Mouse (Mus musculus): ENCODE measurements around the gene Gm17428. TPM values are rescaled to one million over a fixed set of nuclear protein-coding genes. Genes with fewer than 3 reads are reported as not detected.
A peak's percentile ranks its signal among the peaks of the same experiment; 100 is the strongest.

Gm17428 gene
- polyA plus RNA-seq, 1 experiment from 2014 or later, result not detected

DNA sequence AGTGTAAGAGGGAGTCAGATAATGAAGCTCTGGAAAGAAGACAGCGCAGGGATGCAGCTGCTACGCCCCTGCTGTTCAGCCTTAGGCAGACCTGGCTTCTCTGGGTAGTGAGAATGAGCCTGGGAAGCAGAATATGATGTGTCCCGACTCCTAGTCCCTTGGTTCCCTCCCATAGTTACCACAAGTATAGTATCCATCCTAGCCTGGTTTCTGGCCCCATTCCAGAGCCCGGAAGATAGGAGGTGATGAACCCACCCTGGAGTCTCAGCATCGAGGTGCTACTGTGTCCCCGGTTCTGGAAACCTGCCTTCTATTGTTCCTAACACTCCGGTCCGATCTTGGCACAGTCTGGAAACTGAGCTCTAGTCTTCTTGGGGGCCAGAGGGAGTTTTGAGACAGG is 31.7 kb downstream of the Gm17428 start:
- H3K9me3 ChIP-seq, result 0 out of 2 replicates have a peak, but pooled peaks cover 3% of the 10 kb centered on the region
- H3K27me3 ChIP-seq (ENCODE audit: insufficient read depth, poor library complexity, severe bottlenecking), result no peaks in the 10 kb centered on the region
- H3K4me1 ChIP-seq (replicated peaks), result peaks cover 12% of the 10 kb centered on the region
- DNase-seq (ENCODE audit: low spot score), result no peak
- H3K27ac ChIP-seq, result no peak overlapping the region
- WGBS, result 82% methylated on average over 8 of the region's 8 CpGs
- no peak overlapping the region for H3K4me3 ChIP-seq
- H3K36me3 ChIP-seq, result no peaks in the 10 kb centered on the region

DNA sequence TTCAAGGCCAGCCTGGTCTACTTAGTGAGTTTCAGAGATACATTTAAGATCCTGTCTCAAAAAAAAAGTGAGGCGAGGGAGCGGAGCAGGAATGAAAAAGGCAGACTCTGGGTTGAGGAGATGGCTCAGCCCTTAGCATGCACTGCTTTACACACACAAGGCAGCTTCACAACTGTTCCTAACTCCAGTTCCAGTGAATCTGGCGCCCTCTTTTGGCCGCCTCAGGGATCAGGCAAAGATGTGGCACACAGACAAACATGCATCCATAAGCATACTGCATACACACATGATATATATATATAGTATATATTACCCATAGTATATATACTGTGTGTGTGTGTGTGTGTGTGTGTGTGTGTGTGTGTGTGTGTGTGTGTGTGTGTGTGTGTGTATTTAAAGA is 34.4 kb downstream of the Gm17428 start:
- no peak for DNase-seq (ENCODE audit: low spot score)
- Histone ChIP-seq H3K4me3 (no peak overlapping the region), H3K36me3 (no peaks in the 10 kb centered on the region), H3K9me3 (0 out of 2 replicates have a peak, but pooled peaks cover 3% of the 10 kb centered on the region), H3K4me1 (replicated peaks) (peaks cover 9% of the 10 kb centered on the region), H3K27me3 (ENCODE audit: insufficient read depth, poor library complexity, severe bottlenecking) (no peaks in the 10 kb centered on the region), H3K27ac (no peak overlapping the region)
- 61% methylated on average over 4 of the region's 4 CpGs for WGBS

DNA sequence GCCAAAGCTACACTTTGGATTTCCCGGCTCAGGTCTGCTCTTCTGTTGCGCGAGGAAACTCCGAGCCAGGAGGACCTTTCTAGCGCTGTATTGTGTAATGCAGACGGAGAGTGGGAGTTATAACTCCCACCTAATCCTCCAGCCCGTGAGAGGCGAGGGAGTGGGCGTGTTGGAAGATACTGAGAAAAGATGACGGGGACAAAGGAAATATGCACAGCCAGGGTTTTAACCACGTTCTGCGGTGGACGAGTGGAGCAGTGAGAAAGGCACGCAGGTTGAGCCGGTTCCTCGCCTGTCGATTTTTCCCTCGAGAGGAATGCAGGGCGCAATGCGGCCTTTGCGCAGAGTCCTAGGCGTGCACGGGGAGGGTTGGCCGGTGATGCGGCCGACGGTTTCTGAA is 37.9 kb downstream of the Gm17428 start:
- Histone ChIP-seq H3K27ac (peak overlapping the region; percentile 97), H3K36me3 (peaks cover 22% of the 10 kb centered on the region), H3K9me3 (0 out of 2 replicates have a peak, but pooled peaks cover 3% of the 10 kb centered on the region), H3K4me1 (replicated peaks) (peaks cover 12% of the 10 kb centered on the region), H3K27me3 (ENCODE audit: insufficient read depth, poor library complexity, severe bottlenecking) (no peaks in the 10 kb centered on the region), H3K4me3 (peak overlapping the region; percentile 85)
- WGBS, result under 1% methylated on average over 27 of the region's 27 CpGs
- no peak for DNase-seq (ENCODE audit: low spot score)

DNA sequence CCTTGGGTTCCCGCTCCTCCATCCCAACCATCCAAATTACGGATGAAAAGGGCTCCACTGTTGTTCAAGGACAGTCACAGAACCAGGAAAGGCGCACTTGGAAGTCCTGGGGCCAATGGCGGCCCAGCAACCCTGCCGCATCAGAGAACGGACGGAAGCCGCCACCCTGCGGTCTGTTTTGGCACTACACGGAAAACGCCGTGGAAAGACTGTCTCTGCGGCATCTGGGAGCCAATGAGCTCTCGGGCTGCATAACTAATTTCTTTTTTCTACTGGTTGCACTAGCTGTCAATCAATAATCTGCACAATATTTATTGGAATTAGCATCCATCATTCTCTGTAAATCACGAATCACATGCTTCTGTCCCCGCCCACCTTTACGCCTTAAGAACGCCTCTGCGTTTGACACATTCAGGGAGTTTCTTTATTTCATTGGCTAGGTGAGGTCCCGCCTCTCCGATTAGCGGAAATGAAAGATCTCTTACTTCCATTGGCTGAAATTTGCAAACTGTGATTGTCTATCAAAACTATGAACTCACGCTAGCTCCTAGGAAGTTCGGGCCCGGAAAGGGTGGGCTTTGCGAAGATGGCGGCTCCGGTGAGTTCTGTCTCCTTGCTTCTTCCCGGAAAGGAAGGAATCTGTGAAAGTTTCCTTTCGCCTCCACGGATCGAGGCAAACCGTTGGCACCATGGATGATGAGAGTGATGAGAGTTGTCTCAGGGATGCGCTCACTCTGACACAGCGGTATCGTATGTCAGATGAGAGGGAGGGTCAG is 38.4 kb downstream of the Gm17428 start, which contains the start of gene Ngdn:
Gene Ngdn, plus strand, starts transcription at position 464 of the 776 bp plus-strand sequence.
- Histone ChIP-seq H3K36me3 (peaks cover 22% of the 10 kb centered on the region), H3K27ac (peak within 1 kb of the TSS; percentile 97), H3K4me3 (peak within 1 kb of the TSS; percentile 85), H3K4me1 (replicated peaks) (peaks cover 12% of the 10 kb centered on the region), H3K9me3 (0 out of 2 replicates have a peak, but pooled peaks cover 3% of the 10 kb centered on the region), H3K27me3 (ENCODE audit: insufficient read depth, poor library complexity, severe bottlenecking) (no peaks in the 10 kb centered on the region)
- DNase-seq (ENCODE audit: low spot score), result peak; percentile 99
- WGBS, result under 1% methylated on average over 36 of the region's 36 CpGs

DNA sequence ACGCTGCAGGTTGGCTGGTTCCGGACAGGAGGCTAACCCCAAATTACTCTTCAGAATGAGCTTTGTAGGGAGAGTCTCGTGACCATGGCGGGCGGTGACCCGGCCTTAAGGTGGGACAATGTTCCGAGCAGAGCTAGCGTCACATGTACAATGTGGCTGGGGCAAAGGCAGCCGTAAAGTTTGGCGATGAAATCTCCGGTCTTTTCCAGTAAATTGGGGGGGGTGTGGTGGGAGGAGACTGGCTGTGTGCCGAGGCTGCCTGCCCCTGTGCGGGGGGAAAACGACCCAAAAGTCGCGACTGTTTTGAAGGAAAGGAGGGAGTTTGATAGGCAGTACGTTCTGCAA is 39.0 kb downstream of the Gm17428 start:
- Histone ChIP-seq H3K4me3 (peak overlapping the region; percentile 85), H3K36me3 (peaks cover 28% of the 10 kb centered on the region), H3K27me3 (ENCODE audit: insufficient read depth, poor library complexity, severe bottlenecking) (no peaks in the 10 kb centered on the region), H3K4me1 (replicated peaks) (peaks cover 12% of the 10 kb centered on the region), H3K27ac (peak overlapping the region; percentile 84), H3K9me3 (0 out of 2 replicates have a peak, but pooled peaks cover 3% of the 10 kb centered on the region)
- DNase-seq (ENCODE audit: low spot score), result no peak
- WGBS, result under 1% methylated on average over 17 of the region's 17 CpGs

DNA sequence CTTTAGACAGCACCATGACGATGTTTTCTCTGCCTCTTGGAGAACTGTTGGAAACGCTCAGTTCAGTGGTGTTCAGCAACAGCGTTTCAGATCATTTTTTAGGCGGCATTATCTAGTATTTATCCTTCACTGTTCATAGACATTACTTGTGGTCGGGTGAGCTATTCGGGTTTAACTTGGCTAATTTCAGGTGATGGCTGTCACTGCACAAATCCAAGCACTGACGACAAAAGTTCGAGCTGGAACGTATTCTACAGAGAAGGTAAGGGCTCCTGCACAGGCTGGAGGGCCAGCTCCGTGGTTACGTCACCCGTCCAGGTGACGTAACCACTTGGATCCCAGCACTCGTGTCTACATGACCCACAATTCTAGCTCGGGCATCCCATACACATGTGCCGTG is 40.1 kb downstream of the Gm17428 start:
- Histone ChIP-seq H3K9me3 (no peaks in the 10 kb centered on the region), H3K4me3 (no peak overlapping the region), H3K27me3 (ENCODE audit: insufficient read depth, poor library complexity, severe bottlenecking) (no peaks in the 10 kb centered on the region), H3K4me1 (replicated peaks) (peaks cover 12% of the 10 kb centered on the region), H3K27ac (no peak overlapping the region), H3K36me3 (peaks cover 39% of the 10 kb centered on the region)
- 90% methylated on average over 16 of the region's 16 CpGs for WGBS
- no peak for DNase-seq (ENCODE audit: low spot score)

DNA sequence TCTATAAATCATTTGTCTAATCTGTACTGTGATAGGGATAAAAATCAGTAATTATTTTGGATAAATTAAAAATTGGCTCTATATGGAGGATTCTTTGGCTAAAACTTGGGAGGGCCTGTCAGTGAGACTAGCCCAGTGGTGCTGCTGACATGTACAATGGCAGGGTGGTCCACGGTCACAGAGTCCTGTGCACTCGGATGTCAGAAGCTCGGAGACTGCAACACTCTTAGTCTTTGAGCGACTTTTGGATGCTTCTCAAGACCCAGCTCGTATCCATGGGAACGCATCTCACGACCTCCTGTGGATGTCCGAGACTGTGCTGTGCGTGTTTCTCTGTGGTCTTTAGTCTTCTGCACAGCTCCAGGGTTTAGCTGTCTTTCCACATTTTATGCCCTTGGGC is 43.7 kb downstream of the Gm17428 start:
- H3K27me3 ChIP-seq (ENCODE audit: insufficient read depth, poor library complexity, severe bottlenecking), result peaks cover 4% of the 10 kb centered on the region; the same call in 1 of the 2 replicates
- no peak for DNase-seq (ENCODE audit: low spot score)
- H3K4me1 ChIP-seq (replicated peaks), result peaks cover 7% of the 10 kb centered on the region
- 48% methylated on average over 9 of the region's 9 CpGs for WGBS
- H3K36me3 ChIP-seq, result peaks cover 72% of the 10 kb centered on the region
- no peak overlapping the region for H3K27ac ChIP-seq
- H3K4me3 ChIP-seq, result no peak overlapping the region
- no peaks in the 10 kb centered on the region for H3K9me3 ChIP-seq

DNA sequence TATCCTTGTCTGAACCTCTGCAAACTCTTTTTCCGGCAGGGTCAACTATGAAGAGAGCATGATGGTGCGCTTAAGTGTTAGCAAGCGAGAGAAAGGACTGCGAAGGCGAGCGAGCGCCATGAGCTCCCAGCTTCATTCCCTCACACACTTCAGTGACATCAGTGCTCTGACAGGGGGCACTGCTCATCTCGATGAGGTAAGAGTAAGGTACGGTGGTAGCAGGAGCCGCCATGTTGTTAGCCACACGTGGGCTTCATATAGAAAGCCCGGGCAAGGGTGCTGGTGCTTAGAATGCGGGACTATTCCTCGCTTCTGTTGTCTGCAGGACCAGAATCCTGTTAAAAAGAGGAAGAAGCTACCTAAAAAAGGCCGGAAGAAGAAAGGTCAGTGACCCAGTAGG is 46.3 kb downstream of the Gm17428 start:
- peaks cover 66% of the 10 kb centered on the region for H3K36me3 ChIP-seq
- H3K4me3 ChIP-seq, result no peak overlapping the region
- H3K9me3 ChIP-seq, result no peaks in the 10 kb centered on the region
- no peak for DNase-seq (ENCODE audit: low spot score)
- H3K27me3 ChIP-seq (ENCODE audit: insufficient read depth, poor library complexity, severe bottlenecking), result peaks cover 14% of the 10 kb centered on the region; the same call in 1 of the 2 replicates
- peaks cover 10% of the 10 kb centered on the region for H3K4me1 ChIP-seq (replicated peaks)
- H3K27ac ChIP-seq, result no peak overlapping the region
- WGBS, result 90% methylated on average over 15 of the region's 15 CpGs

DNA sequence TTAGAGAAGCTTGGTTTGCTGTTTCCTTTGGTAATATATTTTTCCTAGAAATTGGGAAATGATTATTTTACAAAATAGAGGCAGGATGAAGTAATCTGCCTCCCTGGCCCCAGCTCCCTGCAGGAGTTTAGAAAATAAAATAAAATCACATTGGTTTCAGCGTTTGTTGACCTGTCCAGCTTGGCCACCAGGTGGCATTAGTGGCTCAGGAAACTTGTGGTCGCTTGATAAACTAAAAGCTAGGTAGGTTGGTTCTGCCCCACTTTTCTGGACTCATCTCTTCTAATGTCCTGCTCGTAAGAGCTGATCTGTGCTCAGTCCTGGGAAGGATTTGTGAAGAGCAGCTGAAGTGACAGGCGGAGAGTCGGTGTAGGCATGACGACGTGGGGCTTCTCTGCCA is 47.5 kb downstream of the Gm17428 start:
- no peak overlapping the region for H3K27ac ChIP-seq
- no peak overlapping the region for H3K4me3 ChIP-seq
- H3K9me3 ChIP-seq, result no peaks in the 10 kb centered on the region
- peaks cover 22% of the 10 kb centered on the region for H3K4me1 ChIP-seq (replicated peaks)
- 68% methylated on average over 7 of the region's 7 CpGs for WGBS
- peaks cover 14% of the 10 kb centered on the region; the same call in 1 of the 2 replicates for H3K27me3 ChIP-seq (ENCODE audit: insufficient read depth, poor library complexity, severe bottlenecking)
- peak; percentile 47 for DNase-seq (ENCODE audit: low spot score)
- H3K36me3 ChIP-seq, result peaks cover 60% of the 10 kb centered on the region

DNA sequence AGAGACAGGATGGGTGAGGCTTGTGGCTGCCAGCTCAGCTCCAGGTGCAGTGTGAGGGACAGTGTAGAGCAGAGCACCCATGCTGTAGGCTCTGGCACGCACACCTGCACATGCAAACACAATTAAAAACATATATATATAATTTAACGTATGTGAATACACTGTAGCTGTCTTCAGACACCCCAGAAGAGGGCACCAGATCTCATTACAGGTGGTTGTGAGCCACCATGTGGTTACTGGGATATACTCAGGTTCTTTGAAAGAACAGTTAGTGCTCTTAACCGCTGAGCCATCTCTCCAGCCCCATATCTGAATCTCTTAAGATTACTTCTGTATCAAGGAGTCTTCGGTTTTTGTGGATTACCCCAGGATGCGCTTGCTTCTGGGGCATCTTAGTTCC is 48.8 kb downstream of the Gm17428 start:
- peaks cover 52% of the 10 kb centered on the region for H3K36me3 ChIP-seq
- peaks cover 29% of the 10 kb centered on the region for H3K4me1 ChIP-seq (replicated peaks)
- DNase-seq (ENCODE audit: low spot score), result no peak
- no peak overlapping the region for H3K4me3 ChIP-seq
- no peaks in the 10 kb centered on the region for H3K9me3 ChIP-seq
- H3K27ac ChIP-seq, result no peak overlapping the region
- WGBS, result 79% methylated on average over 5 of the region's 5 CpGs
- H3K27me3 ChIP-seq (ENCODE audit: insufficient read depth, poor library complexity, severe bottlenecking), result peaks cover 18% of the 10 kb centered on the region; the same call in 1 of the 2 replicates

MicroRNAs within 50 kb of the gene (microRNA counts, 519-probe panel; counts per million panel counts)
- 1,255 counts per million, percentile 77 among the panel's probes with 10 or more counts for microRNA mmu-miR-208a
- microRNA mmu-miR-208b, result 1,255 counts per million, percentile 77 among the panel's probes with 10 or more counts

Other genes starting within 250 kb of the Gm17428 start
- gene Slc7a8, start 195.0 kb upstream of the Gm17428 start, polyA plus RNA-seq (2016; fragmentation: Nextera tagmentation; extraction: Ambion mirVana), result 1.8 and 3.5 TPM in 2 replicates
- gene Rnf212b, start 162.8 kb upstream of the Gm17428 start, polyA plus RNA-seq (2016; fragmentation: Nextera tagmentation; extraction: Ambion mirVana), result not detected in 2 replicates
- gene Homez, start 106.0 kb upstream of the Gm17428 start, polyA plus RNA-seq (2016; fragmentation: Nextera tagmentation; extraction: Ambion mirVana), result 19.7 and 22.7 TPM in 2 replicates
- 0.38 and 0.44 TPM in 2 replicates for gene Ppp1r3e, start 99.4 kb upstream of the Gm17428 start, polyA plus RNA-seq (2016; fragmentation: Nextera tagmentation; extraction: Ambion mirVana)
- gene Bcl2l2, start 93.6 kb upstream of the Gm17428 start, polyA plus RNA-seq (2016; fragmentation: Nextera tagmentation; extraction: Ambion mirVana), result 2.2 and 3.0 TPM in 2 replicates
- gene Gm20521, start 93.5 kb upstream of the Gm17428 start, polyA plus RNA-seq (2016; fragmentation: Nextera tagmentation; extraction: Ambion mirVana), result 0.29 TPM in 1 of 2 replicates, not detected in the other
- 160 TPM in 2 replicates for gene Pabpn1, start 84.4 kb upstream of the Gm17428 start, polyA plus RNA-seq (2016; fragmentation: Nextera tagmentation; extraction: Ambion mirVana)
- 45.2 and 62.5 TPM in 2 replicates for gene Slc22a17, start 63.8 kb upstream of the Gm17428 start, polyA plus RNA-seq (2016; fragmentation: Nextera tagmentation; extraction: Ambion mirVana)
- gene Efs, start 50.8 kb upstream of the Gm17428 start, polyA plus RNA-seq (2016; fragmentation: Nextera tagmentation; extraction: Ambion mirVana), result 36.5 and 40.0 TPM in 2 replicates
- gene Il25, start 44.2 kb upstream of the Gm17428 start, polyA plus RNA-seq (2016; fragmentation: Nextera tagmentation; extraction: Ambion mirVana), result 0.24 TPM in 1 of 2 replicates, not detected in the other
- 0.78 and 2.9 TPM in 2 replicates for gene Cmtm5, start 40.7 kb upstream of the Gm17428 start, polyA plus RNA-seq (2016; fragmentation: Nextera tagmentation; extraction: Ambion mirVana)
- 0.63 and 1.9 TPM in 2 replicates for gene Myh6, start 10.0 kb upstream of the Gm17428 start, polyA plus RNA-seq (2016; fragmentation: Nextera tagmentation; extraction: Ambion mirVana)
- 0.16 and 4.6 TPM in 2 replicates for gene Myh7, start 17.7 kb downstream of the Gm17428 start, polyA plus RNA-seq (2016; fragmentation: Nextera tagmentation; extraction: Ambion mirVana)
- gene Ngdn, start 38.5 kb downstream of the Gm17428 start, polyA plus RNA-seq (2016; fragmentation: Nextera tagmentation; extraction: Ambion mirVana), result 73.5 and 85.9 TPM in 2 replicates
- gene Zfhx2, start 115.4 kb downstream of the Gm17428 start, polyA plus RNA-seq (2016; fragmentation: Nextera tagmentation; extraction: Ambion mirVana), result 8.8 and 17.7 TPM in 2 replicates
- 24.4 and 26.1 TPM in 2 replicates for gene Thtpa, start 117.9 kb downstream of the Gm17428 start, polyA plus RNA-seq (2016; fragmentation: Nextera tagmentation; extraction: Ambion mirVana)
- gene Ap1g2, start 129.7 kb downstream of the Gm17428 start, polyA plus RNA-seq (2016; fragmentation: Nextera tagmentation; extraction: Ambion mirVana), result 14.5 and 16.3 TPM in 2 replicates
- 0.75 and 1.7 TPM in 2 replicates for gene Jph4, start 140.0 kb downstream of the Gm17428 start, polyA plus RNA-seq (2016; fragmentation: Nextera tagmentation; extraction: Ambion mirVana)
- not detected in 2 replicates for gene Dhrs2, start 245.1 kb downstream of the Gm17428 start, polyA plus RNA-seq (2016; fragmentation: Nextera tagmentation; extraction: Ambion mirVana)